Mouse (Mus musculus): ENCODE measurements at regions not wholly inside any gene's neighbourhood (a gene's known extent, or its start where the extent isn't known, plus 50 kb on each side); places are given as distances from the start of the nearest gene placed in this dataset.

- DNase-seq (ENCODE audit: low spot score) = peak; percentile 70
Measured at GRCm38 (mm10) chr6:117505431-117505830, 335.5 kb upstream of the Zfp637 start.

- DNase-seq (ENCODE audit: low spot score) = no peak
Measured at GRCm38 (mm10) chr6:117506619-117507018, 334.4 kb upstream of the Zfp637 start.

- peak; percentile 19 for DNase-seq (ENCODE audit: low spot score)
Measured at GRCm38 (mm10) chr6:117508860-117509259, 332.1 kb upstream of the Zfp637 start.

- DNase-seq (ENCODE audit: low spot score) = no peak
Measured at GRCm38 (mm10) chr6:117510026-117510425, 331.0 kb upstream of the Zfp637 start.

GRCm38 (mm10) chr6:117514831-117515230 lies 326.1 kb upstream of the Zfp637 start:
- DNase-seq (ENCODE audit: low spot score) = no peak

GRCm38 (mm10) chr6:117516906-117517305 lies 324.1 kb upstream of the Zfp637 start:
- no peak for DNase-seq (ENCODE audit: low spot score)

GRCm38 (mm10) chr6:117518939-117519338 lies 322.0 kb upstream of the Zfp637 start:
- no peak for DNase-seq (ENCODE audit: low spot score)

GRCm38 (mm10) chr6:117519466-117519865 lies 321.5 kb upstream of the Zfp637 start:
- DNase-seq (ENCODE audit: low spot score) = no peak

- DNase-seq (ENCODE audit: low spot score) = peak; percentile 68
Measured at GRCm38 (mm10) chr6:117526161-117526935, 314.6 kb upstream of the Zfp637 start.

GRCm38 (mm10) chr6:117527526-117527925 lies 313.5 kb upstream of the Zfp637 start:
- no peak for DNase-seq (ENCODE audit: low spot score)

GRCm38 (mm10) chr6:117534149-117534548 lies 306.8 kb upstream of the Zfp637 start:
- DNase-seq (ENCODE audit: low spot score) = no peak

- DNase-seq (ENCODE audit: low spot score) = no peak
Measured at GRCm38 (mm10) chr6:117534991-117535390, 306.0 kb upstream of the Zfp637 start.

GRCm38 (mm10) chr6:117536084-117536483 lies 304.9 kb upstream of the Zfp637 start:
- no peak for DNase-seq (ENCODE audit: low spot score)

- no peak for DNase-seq (ENCODE audit: low spot score)
Measured at GRCm38 (mm10) chr6:117542431-117542830, 298.5 kb upstream of the Zfp637 start.

GRCm38 (mm10) chr6:117544276-117545196 lies 296.4 kb upstream of the Zfp637 start:
- no peak for DNase-seq (ENCODE audit: low spot score)

GRCm38 (mm10) chr6:117550930-117551329 lies 290.1 kb upstream of the Zfp637 start:
- DNase-seq (ENCODE audit: low spot score) = no peak

- DNase-seq (ENCODE audit: low spot score) = peak; percentile 60
Measured at GRCm38 (mm10) chr6:117552006-117552667, 288.8 kb upstream of the Zfp637 start.

- DNase-seq (ENCODE audit: low spot score) = no peak
Measured at GRCm38 (mm10) chr6:117563159-117563558, 277.8 kb upstream of the Zfp637 start.

GRCm38 (mm10) chr6:117563704-117564103 lies 277.3 kb upstream of the Zfp637 start:
- no peak for DNase-seq (ENCODE audit: low spot score)

GRCm38 (mm10) chr6:117566786-117567185 lies 274.2 kb upstream of the Zfp637 start:
- DNase-seq (ENCODE audit: low spot score) = no peak

- no peak for DNase-seq (ENCODE audit: low spot score)
Measured at GRCm38 (mm10) chr6:117567691-117568090, 273.3 kb upstream of the Zfp637 start.

- DNase-seq (ENCODE audit: low spot score) = no peak
Measured at GRCm38 (mm10) chr6:117569576-117570326, 271.2 kb upstream of the Zfp637 start.

Measured in embryo, embryonic 10.5 days (tissue).